Mouse (Mus musculus) erythroid progenitor cell, adult 5-6 weeks (primary cell): ENCODE results near the gene Tbc1d17. TPM values are rescaled to one million over a fixed set of nuclear protein-coding genes. Genes with fewer than 3 reads are reported as not detected.

Experiments used
- ATAC-seq: replicated peaks from 2 replicates; pipeline ENCODE4 v1.8.0; 2016; ENCODE audit warnings: moderate number of reproducible peaks, mild to moderate bottlenecking, moderate TSS enrichment, inconsistent platforms; ENCODE audit not compliant: poor library complexity, low FRiP score, severe bottlenecking
- total RNA-seq, 2 experiments: library from RNA; stranded (forward) in 1 of 2; stranded (reverse) in 1 of 2; fragments of 150-400 nt in 1 of 2; fragments of 186-747, 209-891 nt in 1 of 2; gene quantifications; 2 replicates each; pipeline versions ENCODE4 v1.2.3 to v1.2.4; 2015 to 2017; ENCODE audit warnings: low replicate concordance in 2 of 2

Tbc1d17 gene
- total RNA-seq, 2 experiments from 2014 or later = 18.0 to 58.3 TPM

DNA sequence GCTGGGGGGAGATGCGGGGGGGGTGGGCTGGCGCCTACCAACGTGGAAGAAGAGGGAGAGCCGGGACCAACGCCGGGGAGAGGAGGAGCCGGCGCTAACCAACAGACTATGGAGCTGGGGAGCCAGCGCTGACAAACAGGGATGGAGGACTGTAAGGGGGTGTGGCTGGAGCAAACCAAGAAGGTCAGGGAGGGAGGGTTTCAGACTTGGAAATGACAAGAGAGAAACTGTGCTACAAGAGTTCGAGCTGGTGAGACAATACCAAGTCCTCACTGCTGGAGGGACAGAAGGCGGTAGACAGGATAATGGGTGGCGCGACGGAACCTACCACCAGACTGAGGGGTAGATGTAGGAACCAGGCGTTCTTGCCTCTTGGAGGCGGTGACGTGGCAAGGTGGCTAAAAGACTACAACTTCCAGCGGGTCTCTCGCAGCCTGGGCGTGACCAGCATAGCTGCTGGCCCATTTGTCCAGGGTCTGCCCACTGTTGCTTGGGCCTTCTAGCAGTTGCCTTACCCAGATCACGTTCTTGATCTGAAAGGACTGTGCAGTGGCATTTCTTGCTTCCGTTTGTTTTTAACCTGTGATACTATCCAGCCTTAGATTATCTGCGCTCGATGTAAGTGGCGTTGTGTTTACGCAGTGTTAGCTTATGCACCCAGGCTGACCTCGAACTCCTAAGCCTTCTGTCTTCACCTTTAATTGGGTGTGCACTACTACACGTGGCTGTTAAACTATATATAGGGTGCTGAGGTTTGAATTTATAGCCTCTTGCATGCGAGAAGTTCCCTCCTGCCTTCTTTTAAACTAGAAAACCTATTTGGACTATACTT lies 21.0 kb upstream of the Tbc1d17 start, which contains the start of gene Ptov1:
Gene Ptov1, minus strand, starts transcription at position 92 of the 832 bp plus-strand sequence.
- peak; percentile 73 for ATAC-seq

DNA sequence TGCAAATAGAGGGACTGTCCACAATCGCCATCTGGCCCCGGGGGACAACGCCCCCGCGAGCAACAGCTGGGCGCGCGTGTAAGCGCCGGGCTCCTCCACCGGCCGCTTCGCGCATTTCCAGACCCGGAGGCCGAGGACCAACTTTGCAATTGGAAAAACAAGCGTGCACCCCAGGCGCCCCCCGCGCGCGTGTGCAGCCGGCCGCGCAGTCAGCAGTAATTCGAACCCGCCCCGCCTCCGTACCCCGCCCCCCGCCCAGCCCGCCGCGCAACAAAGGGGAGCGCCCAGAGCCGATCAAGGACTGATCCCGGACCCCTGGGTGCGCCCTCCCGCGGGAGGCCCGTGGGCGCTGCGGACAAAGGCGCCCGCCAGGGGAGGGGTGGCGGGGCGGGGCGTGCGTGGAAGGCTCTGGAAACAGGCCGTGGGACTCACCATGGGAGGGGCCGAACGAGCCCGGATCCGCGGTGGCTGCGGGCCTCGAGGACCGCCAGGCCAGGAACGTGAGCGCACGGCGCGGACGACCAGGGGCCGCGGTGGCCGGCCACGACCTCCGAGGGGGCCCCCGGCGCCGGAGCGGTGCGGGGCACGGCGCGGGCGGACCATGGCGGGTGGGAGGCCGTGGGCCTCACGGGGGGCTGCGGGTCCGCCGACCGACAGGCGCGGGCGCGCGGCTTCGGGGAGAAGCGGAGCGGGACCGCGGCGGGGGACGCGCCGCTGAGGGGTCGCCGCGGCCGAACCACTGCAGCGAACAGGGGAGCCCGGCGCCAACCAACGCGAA lies 20.2 kb upstream of the Tbc1d17 start:
- no peak for ATAC-seq

- ATAC-seq = no peak
These were observed 19.6 kb upstream of the Tbc1d17 start for GRCm38 (mm10) chr7:44868465-44868864.

GRCm38 (mm10) chr7:44867802-44868201 lies 18.9 kb upstream of the Tbc1d17 start:
- no peak for ATAC-seq

DNA sequence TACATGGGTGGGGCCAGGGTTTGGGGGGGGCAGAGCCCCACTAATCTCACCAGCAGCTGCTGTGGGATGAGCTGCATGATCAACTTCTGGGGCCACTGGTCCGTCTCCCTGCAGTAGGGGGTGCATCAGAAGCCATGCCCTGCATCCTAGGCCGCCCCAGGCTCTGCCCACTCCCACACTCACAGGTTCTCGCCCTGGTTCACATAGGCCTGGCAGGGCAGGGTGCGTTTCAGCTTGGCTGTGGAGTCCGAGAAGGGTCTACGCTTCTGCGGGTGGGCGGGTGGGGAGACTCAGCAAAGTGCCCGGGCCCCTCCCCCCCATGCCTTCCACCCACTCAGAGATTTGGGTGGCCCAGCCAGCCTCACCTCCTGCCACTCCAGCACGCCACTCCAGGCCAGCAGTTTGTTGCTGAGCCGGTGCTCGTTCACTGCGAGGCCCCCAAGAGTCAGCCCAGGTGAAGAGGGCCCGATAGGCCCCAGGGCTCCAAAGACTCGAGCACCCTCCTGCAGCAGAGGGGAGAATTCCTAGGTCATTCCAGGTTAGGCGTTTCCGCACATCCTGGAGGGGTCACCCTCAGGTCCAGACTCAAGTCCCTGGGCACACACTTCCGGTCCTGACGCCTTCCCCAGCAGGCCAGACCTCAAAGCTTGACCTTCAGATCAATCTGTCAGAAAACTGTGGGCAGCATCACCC lies 18.3 kb upstream of the Tbc1d17 start:
- no peak for ATAC-seq

GRCm38 (mm10) chr7:44866276-44867009 lies 17.6 kb upstream of the Tbc1d17 start:
- ATAC-seq = no peak

DNA sequence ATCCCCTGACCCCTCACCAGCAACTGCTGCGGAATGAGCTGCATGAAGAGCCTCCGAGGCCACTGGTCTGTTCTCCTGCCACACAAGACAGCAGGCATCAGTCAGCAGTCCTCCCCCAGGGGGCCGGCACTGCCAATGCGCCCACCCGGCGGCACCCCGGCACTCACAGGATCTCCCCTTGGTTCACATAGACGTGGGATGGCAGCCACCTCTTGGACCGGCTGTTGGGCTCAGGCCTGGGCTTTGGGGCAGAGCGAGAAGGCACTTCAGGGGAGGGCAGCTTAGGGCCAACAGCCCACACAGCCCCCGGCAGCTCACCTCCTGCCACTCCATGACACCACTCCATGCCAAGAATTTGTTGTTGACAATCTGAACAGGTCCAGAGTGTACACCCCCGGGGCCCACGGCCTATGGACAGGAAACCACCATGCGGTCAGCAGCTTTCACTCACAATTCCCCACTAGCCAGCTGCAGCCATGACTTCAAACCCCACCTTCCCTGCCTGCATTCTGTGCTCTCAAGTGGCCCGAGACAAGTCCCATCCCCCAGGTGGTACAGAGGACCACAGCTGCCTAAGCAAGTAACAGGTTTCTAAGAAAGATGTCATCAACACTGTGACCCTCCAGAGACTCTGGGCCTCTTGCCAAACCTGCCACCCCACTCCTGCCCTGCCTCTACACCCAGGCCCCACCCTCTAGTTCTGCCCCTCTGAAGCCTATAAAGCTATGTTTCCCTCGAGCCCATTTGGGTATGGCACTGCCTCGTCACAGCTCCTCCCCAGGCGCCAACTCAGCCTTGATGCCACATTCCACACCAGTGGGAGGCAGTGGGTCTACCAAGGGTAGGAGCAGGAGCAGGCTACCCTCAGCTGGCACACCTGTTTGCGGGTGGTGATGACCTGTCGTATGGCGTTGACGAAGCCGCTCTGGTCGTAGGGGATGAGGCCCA lies 16.0 kb upstream of the Tbc1d17 start:
- no peak for ATAC-seq

DNA sequence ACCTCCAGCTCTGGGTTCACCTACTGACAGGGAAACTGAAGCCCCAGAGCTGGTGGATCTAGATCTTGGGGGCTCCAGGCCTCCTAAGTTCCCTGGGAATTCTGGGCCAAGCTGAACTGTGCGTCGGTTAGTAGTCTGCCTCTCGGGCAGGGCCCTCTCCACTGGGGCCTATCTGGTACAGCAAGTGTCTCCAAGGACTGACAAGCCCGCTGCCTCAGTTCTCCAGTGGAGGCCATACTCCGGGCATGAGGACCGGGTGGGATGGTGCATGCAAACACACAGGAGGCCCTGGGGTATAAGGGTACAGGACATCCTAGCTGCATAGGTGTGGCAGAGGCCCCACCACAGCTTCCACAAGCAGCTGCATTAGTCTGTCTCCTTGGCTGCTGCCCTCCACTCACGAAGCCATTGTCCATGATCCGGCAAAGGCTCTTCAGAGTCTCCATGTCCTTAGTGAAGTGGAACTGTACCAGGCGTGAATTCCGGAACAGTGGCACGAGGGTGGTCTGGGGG lies 15.2 kb upstream of the Tbc1d17 start:
- ATAC-seq = no peak

- ATAC-seq = no peak
These were observed 14.3 kb upstream of the Tbc1d17 start for GRCm38 (mm10) chr7:44863210-44863609.

GRCm38 (mm10) chr7:44862434-44862833 lies 13.6 kb upstream of the Tbc1d17 start:
- ATAC-seq = no peak

DNA sequence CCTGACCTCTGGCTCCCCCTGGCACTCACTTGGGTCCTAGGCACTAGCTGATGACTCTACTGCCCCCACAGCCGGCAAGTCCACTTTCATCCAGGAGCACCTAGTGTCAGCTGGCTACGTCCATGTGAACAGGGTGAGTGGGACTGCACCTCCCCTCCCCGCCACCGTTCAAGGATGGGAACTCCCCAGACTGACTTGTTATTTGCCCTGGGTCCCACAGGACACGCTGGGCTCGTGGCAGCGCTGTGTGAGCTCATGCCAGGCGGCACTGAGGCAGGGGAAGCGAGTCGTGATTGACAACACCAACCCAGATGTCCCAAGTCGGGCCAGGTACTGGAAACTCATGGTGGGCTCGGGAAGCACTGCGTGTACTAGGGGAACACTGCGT lies 12.5 kb upstream of the Tbc1d17 start:
- ATAC-seq = no peak

DNA sequence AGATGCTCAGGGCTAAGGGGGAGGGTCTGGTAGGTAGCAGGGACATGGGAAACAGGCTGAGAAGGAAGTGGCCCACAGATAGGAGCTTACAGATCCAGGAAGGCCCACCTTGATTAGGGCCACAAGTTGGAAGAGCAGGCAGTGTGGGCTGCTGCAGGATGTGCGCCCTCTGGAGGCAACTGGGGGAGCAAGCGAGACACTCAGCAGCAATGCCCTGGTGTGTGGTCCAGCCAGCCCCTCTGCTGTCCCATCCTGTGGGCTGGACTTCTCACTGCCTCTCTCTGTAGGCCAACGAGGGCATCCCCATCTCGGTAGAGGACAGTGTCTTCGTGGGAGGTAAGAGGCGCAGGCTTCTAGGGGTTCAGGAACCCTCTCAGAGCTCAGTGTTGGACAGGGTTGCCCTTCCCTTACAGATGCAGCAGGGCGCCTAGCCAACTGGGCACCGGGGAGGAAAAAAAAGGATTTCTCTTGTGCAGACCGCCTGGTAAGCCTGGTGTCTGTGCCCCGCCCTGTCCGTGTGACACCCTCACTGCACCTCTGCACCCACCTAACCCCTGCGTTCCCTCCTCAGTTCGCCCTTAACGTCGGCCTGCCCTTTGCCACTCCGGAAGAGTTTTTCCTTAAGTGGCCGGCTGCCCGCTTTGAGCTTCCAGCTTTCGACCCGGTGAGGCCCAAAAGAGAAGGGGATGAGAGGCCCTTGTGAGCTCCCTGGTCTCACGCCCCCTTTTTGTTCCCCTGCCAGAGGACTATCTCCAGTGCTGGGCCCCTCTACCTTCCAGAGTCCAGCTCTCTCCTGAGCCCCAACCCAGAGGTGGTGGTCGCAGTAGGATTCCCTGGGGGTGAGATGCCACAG lies 11.9 kb upstream of the Tbc1d17 start:
- peak; percentile 41; the same call in 1 of the 2 replicates for ATAC-seq

- ATAC-seq = no peak
These were observed 11.0 kb upstream of the Tbc1d17 start for GRCm38 (mm10) chr7:44859896-44860295.

GRCm38 (mm10) chr7:44857905-44858304 lies 9.0 kb upstream of the Tbc1d17 start:
- ATAC-seq = peak; percentile 37

- peak; percentile 50 for ATAC-seq
These were observed 8.2 kb upstream of the Tbc1d17 start, which contains the start of gene Pnkp for GRCm38 (mm10) chr7:44857042-44857552. TSS of gene Pnkp (plus strand) at chr7:44857139.

- no peak for ATAC-seq
These were observed 7.5 kb upstream of the Tbc1d17 start for GRCm38 (mm10) chr7:44856265-44856916.

- no peak for ATAC-seq
These were observed 6.2 kb upstream of the Tbc1d17 start for GRCm38 (mm10) chr7:44855036-44855435.
